Comparison of ENCODE assay signal across 9 mouse cellular contexts in the genomic region with DNA sequence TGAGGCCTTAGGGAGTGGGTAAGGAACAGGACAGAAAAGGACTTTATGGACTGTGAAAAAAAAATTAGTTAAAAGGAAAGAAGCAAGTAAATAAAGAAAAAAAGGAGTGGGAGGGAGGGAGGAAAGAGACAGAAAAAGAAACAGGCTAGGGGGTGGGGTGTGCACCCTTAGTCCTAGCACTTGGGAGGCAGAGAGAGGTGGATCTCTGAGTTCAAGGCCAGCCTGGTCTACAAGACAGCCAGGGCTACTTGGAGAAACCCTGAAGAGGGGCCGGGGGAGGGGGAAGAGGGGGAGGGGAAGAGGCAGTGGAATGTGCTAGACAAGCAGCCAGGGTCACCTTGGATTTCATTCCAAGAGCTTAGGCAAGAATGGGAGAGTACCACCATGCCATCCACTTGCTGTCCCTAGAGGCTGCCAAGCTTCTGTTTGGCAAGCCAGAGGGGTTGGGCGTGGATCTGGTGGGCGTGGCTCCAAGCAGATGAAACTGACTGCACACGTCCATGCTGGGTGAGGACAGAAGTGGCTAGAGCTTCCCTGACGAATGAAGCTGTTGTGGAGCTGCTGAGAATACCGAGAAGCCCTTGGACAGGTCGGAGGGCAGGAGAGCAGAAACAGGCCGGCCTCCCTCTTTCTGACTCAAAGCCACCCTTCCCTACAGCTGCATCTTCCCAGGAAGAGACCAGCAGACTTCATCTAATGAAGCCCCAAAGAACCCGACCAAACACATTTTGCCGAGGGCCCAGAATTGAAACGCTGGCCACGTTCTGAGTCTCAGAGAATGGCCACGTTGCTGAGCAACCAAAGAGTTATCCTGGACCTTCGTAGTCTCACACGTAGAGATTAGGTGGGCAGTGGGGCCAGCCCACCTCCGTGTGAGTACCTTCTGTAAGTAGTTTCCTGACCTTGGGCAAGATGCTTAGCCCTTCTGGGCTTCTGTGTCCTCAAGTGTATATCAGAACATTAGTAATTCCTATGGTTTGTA. TPM values are rescaled to one million over a fixed set of nuclear protein-coding genes. Genes with fewer than 3 reads are reported as not detected.
DNase-seq lines count a peak whose midpoint lies in the region; ATAC-seq lines count a peak whose summit lies in the region.
"Had no signal": no experiment of that assay in that cellular context is flagged by ENCODE, and none has a peak within 500 bp of the region (broad histone marks: within the 10 kb centered on the region; RNA-seq: fewer than 3 reads in every experiment).

No protein-coding gene starts in this region.

- H3K9me3 ChIP-seq in forebrain, embryonic 14.5 days (replicated peaks; ENCODE audit: control insufficient read depth, low read length) = no peaks in the 10 kb centered on the region
- no peaks in the 10 kb centered on the region for H3K9me3 ChIP-seq in hindbrain, embryonic 12.5 days (replicated peaks)
- no peaks in the 10 kb centered on the region for H3K9me3 ChIP-seq in liver, embryonic 12.5 days (replicated peaks)
- no peaks in the 10 kb centered on the region for H3K9me3 ChIP-seq in midbrain, embryonic 16.5 days (replicated peaks; ENCODE audit: control insufficient read depth, low read length, poor library complexity, severe bottlenecking)
- no peaks in the 10 kb centered on the region for H3K9me3 ChIP-seq in limb, embryonic 10.5 days (replicated peaks)
- H3K9me3 ChIP-seq: G1E had no signal

- H3K27me3 ChIP-seq in forebrain, embryonic 14.5 days (replicated peaks; ENCODE audit: control insufficient read depth, insufficient read depth, low read length) = no peaks in the 10 kb centered on the region
- no peaks in the 10 kb centered on the region for H3K27me3 ChIP-seq in hindbrain, embryonic 12.5 days
- no peaks in the 10 kb centered on the region for H3K27me3 ChIP-seq in liver, embryonic 12.5 days (replicated peaks)
- H3K27me3 ChIP-seq in midbrain, embryonic 16.5 days (ENCODE audit: control insufficient read depth, insufficient read depth, low read depth, low read length) = no peaks in the 10 kb centered on the region
- no peaks in the 10 kb centered on the region for H3K27me3 ChIP-seq in limb, embryonic 10.5 days (ENCODE audit: low read depth, poor library complexity, severe bottlenecking)

- no peak overlapping the region for H3K4me3 ChIP-seq in forebrain, embryonic 14.5 days (ENCODE audit: low read depth, low read length)
- H3K4me3 ChIP-seq in hindbrain, embryonic 12.5 days = no peak overlapping the region
- no peak overlapping the region for H3K4me3 ChIP-seq in liver, embryonic 12.5 days
- H3K4me3 ChIP-seq in midbrain, embryonic 16.5 days (ENCODE audit: low read depth, low read length) = no peak overlapping the region
- H3K4me3 ChIP-seq in limb, embryonic 10.5 days = no peak overlapping the region

- H3K4me1 ChIP-seq in forebrain, embryonic 14.5 days (ENCODE audit: control insufficient read depth, insufficient read depth, low read length) = peaks cover 7% of the 10 kb centered on the region
- H3K4me1 ChIP-seq in hindbrain, embryonic 12.5 days = peaks cover 16% of the 10 kb centered on the region
- peaks cover 39% of the 10 kb centered on the region for H3K4me1 ChIP-seq in liver, embryonic 12.5 days
- peaks cover 10% of the 10 kb centered on the region; the same call in 1 of the 2 replicates for H3K4me1 ChIP-seq in midbrain, embryonic 16.5 days (ENCODE audit: control insufficient read depth, insufficient read depth, low read length)
- H3K4me1 ChIP-seq in limb, embryonic 10.5 days = peaks cover 14% of the 10 kb centered on the region

- no peak overlapping the region for H3K9ac ChIP-seq in forebrain, embryonic 14.5 days (ENCODE audit: low read length)
- H3K9ac ChIP-seq in hindbrain, embryonic 12.5 days = no peak overlapping the region
- peak overlapping the region; percentile 54 for H3K9ac ChIP-seq in liver, embryonic 12.5 days
- H3K9ac ChIP-seq in midbrain, embryonic 16.5 days (ENCODE audit: low read depth, low read length) = no peak overlapping the region

- no peak overlapping the region for H3K4me2 ChIP-seq in forebrain, embryonic 14.5 days (ENCODE audit: low read length)
- H3K4me2 ChIP-seq in hindbrain, embryonic 12.5 days (replicated peaks) = no peak overlapping the region
- H3K4me2 ChIP-seq in liver, embryonic 12.5 days = peak overlapping the region; percentile 42
- H3K4me2 ChIP-seq in midbrain, embryonic 16.5 days (ENCODE audit: low read length) = no peak overlapping the region

- no peaks in the 10 kb centered on the region for H3K36me3 ChIP-seq in forebrain, embryonic 14.5 days (ENCODE audit: control insufficient read depth, insufficient read depth, low read length)
- H3K36me3 ChIP-seq in hindbrain, embryonic 12.5 days = no peaks in the 10 kb centered on the region
- H3K36me3 ChIP-seq in liver, embryonic 12.5 days = no peaks in the 10 kb centered on the region
- H3K36me3 ChIP-seq in midbrain, embryonic 16.5 days (ENCODE audit: control insufficient read depth, insufficient read depth, low read length) = no peaks in the 10 kb centered on the region
- no peaks in the 10 kb centered on the region for H3K36me3 ChIP-seq in limb, embryonic 10.5 days
- H3K36me3 ChIP-seq: G1E had no signal

- peak overlapping the region; percentile 17; the same call in 1 of the 2 replicates for H3K27ac ChIP-seq in forebrain, embryonic 14.5 days (ENCODE audit: low read depth, low read length)
- H3K27ac ChIP-seq in hindbrain, embryonic 12.5 days = no peak overlapping the region
- H3K27ac ChIP-seq in liver, embryonic 12.5 days = peak overlapping the region; percentile 49
- H3K27ac ChIP-seq in midbrain, embryonic 16.5 days (ENCODE audit: low read length) = peak overlapping the region; percentile 65
- no peak overlapping the region for H3K27ac ChIP-seq in limb, embryonic 10.5 days

- ATAC-seq in forebrain, embryonic 14.5 days = peak; percentile 50; the same call in 1 of the 2 replicates
- peak; percentile 37; the same call in 1 of the 2 replicates for ATAC-seq in hindbrain, embryonic 12.5 days (ENCODE audit: low FRiP score)
- ATAC-seq in liver, embryonic 12.5 days = peak; percentile 80
- peak; percentile 65 for ATAC-seq in midbrain, embryonic 16.5 days

- peak; percentile 53 to 55 for DNase-seq in layer of hippocampus, postnatal 10 days (ENCODE audit: low spot score in 2 of 2)
- DNase-seq in layer of hippocampus, postnatal 25 days (ENCODE audit: extremely low spot score in 1 of 2, low spot score in 1 of 2) = no peak
- DNase-seq in forebrain, embryonic 14.5 days (ENCODE audit: low spot score) = peak; percentile 58
- DNase-seq in urinary bladder, adult 18-20 months (ENCODE audit: low spot score in 2 of 2) = no peak
- no peak for DNase-seq in limb, embryonic 10.5 days (ENCODE audit: low spot score)

- WGBS in forebrain, embryonic 14.5 days = 40% methylated on average over 16 of the region's 16 CpGs
- WGBS in hindbrain, embryonic 12.5 days = 43% methylated on average over 16 of the region's 16 CpGs
- WGBS in liver, embryonic 12.5 days (ENCODE audit: insufficient replicate concordance) = 46% methylated on average over 16 of the region's 16 CpGs
- 29% methylated on average over 15 of the region's 16 CpGs for WGBS in midbrain, embryonic 16.5 days
- WGBS in limb, embryonic 10.5 days = 64% methylated on average over 16 of the region's 16 CpGs

RNA-seq across cellular contexts. Expression of a gene that starts 31.6 kb away (rescaled TPM):
- 10 to 100 TPM; 31.2 to 34.2 TPM for total RNA-seq in layer of hippocampus, postnatal 10 days (2021)
- 10 to 100 TPM; 29.1 to 30.9 TPM for total RNA-seq in layer of hippocampus, postnatal 25 days (2021)
- 86.9 and 95.9 TPM in 2 replicates for polyA plus RNA-seq in forebrain, embryonic 14.5 days (2014; fragmentation: Nextera tagmentation; extraction: Ambion mirVana)
- polyA plus RNA-seq in hindbrain, embryonic 12.5 days (2016; fragmentation: Nextera tagmentation; extraction: Ambion mirVana) = 68.6 and 71.8 TPM in 2 replicates
- polyA plus RNA-seq in liver, embryonic 12.5 days (2016; fragmentation: Nextera tagmentation; extraction: Ambion mirVana) = 44.0 and 45.7 TPM in 2 replicates
- polyA plus RNA-seq in midbrain, embryonic 16.5 days (2015; fragmentation: Nextera tagmentation; extraction: Ambion mirVana) = 102 and 104 TPM in 2 replicates
- polyA plus RNA-seq in limb, embryonic 10.5 days (2016; fragmentation: Nextera tagmentation; extraction: Ambion mirVana) = 73.9 and 74.4 TPM in 2 replicates

RNA-seq across cellular contexts. Expression of a gene that starts 48.3 kb away (rescaled TPM):
- 1 to 10 TPM; 2.3 to 3.0 TPM for total RNA-seq in layer of hippocampus, postnatal 10 days (2021)
- total RNA-seq in layer of hippocampus, postnatal 25 days (2021) = 1 to 10 TPM in 1 of 2 experiments, under 1 TPM in 1; 0.84 to 1.3 TPM
- polyA plus RNA-seq in forebrain, embryonic 14.5 days (2014; fragmentation: Nextera tagmentation; extraction: Ambion mirVana) = 3.2 and 3.5 TPM in 2 replicates
- polyA plus RNA-seq in hindbrain, embryonic 12.5 days (2016; fragmentation: Nextera tagmentation; extraction: Ambion mirVana) = 9.5 and 9.7 TPM in 2 replicates
- polyA plus RNA-seq in liver, embryonic 12.5 days (2016; fragmentation: Nextera tagmentation; extraction: Ambion mirVana) = 16.6 and 17.1 TPM in 2 replicates
- 3.0 and 3.5 TPM in 2 replicates for polyA plus RNA-seq in midbrain, embryonic 16.5 days (2015; fragmentation: Nextera tagmentation; extraction: Ambion mirVana)
- 26.1 and 26.2 TPM in 2 replicates for polyA plus RNA-seq in limb, embryonic 10.5 days (2016; fragmentation: Nextera tagmentation; extraction: Ambion mirVana)

Comparison
In these comparisons a context has a peak if more than half of its experiments do, and no peak if none do; other contexts are left out.
1. DNase-seq: peak in layer of hippocampus, postnatal 10 days (2 of 2) and forebrain, embryonic 14.5 days (single experiment); none in layer of hippocampus, postnatal 25 days (0 of 2), urinary bladder, adult 18-20 months (0 of 2) and limb, embryonic 10.5 days (single experiment).
2. H3K27ac ChIP-seq: peak in forebrain, embryonic 14.5 days (single experiment), liver, embryonic 12.5 days (single experiment) and midbrain, embryonic 16.5 days (single experiment); none in hindbrain, embryonic 12.5 days (single experiment) and limb, embryonic 10.5 days (single experiment).
3. Peak in every context shown above with its lines, with median percentiles within 50 percentile points of each other: ATAC-seq.